Mouse (Mus musculus) erythroblast, embryonic 14.5 days (primary cell): ENCODE results near the gene Oxnad1.

Source experiments
- GATA1 ChIP-seq: IDR thresholded peaks from 2 replicates; pipeline ENCODE4 v1.6.1; 2012; ENCODE audit warnings: low read length, inconsistent platforms, mixed read lengths
- TAL1 ChIP-seq: IDR thresholded peaks from 3 replicates; pipeline ENCODE4 v1.6.1; 2012; ENCODE audit warnings: low read length, inconsistent platforms, mixed read lengths

DNA sequence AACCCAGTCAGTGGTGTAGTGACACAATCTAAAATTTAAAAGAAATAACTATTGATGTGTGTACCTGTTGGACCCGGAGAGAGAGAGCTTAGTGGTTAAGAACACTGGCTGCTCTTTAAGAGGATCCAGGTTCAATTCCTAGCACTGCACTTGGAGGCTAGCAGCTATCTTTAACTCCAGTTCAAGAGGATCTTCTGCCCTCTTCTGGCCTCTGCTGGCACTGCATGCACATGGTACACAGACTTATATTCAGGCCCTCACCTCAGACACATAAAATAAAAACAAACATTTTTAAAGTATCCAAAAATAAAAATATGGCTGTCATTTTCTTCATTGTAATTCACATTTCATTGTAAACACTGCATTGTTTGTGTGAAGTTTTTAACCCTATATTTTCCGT is 28.5 kb upstream of the Oxnad1 start:
- no peak for TF ChIP-seq TAL1
- no peak for TF ChIP-seq GATA1
